Mouse (Mus musculus) liver, embryonic 13.5 days (tissue): Measurements from ENCODE around the gene Mfap1b. TPM values are rescaled to one million over a fixed set of nuclear protein-coding genes. Genes with fewer than 3 reads are reported as not detected.
A peak's percentile ranks its signal among the peaks of the same experiment; 100 is the strongest.

Experiments used
- ATAC-seq: fragments of 200-750 bp; cut with Nextera tagmentation; 2 replicates; pipeline ENCODE4 v1.8.0; 2017; ENCODE audit warnings: low read depth, mild to moderate bottlenecking, moderate number of reproducible peaks, moderate library complexity
- DNase-seq: peaks from one replicate; pipeline ENCODE4 v3.0.0; 2022
- H3K27ac ChIP-seq: fragments of 300-500 bp; sonication (generic); 2 replicates; pipeline ENCODE4 v1.5.1; 2015; ENCODE audit warnings: moderate library complexity, mild to moderate bottlenecking, inconsistent platforms
- H3K27me3 ChIP-seq: fragments of 300-500 bp; sonication (generic); 2 replicates; pipeline ENCODE4 v1.6.1; 2015; ENCODE audit warnings: mild to moderate bottlenecking, inconsistent platforms
- H3K36me3 ChIP-seq: fragments of 300-500 bp; sonication (generic); 2 replicates; pipeline ENCODE4 v1.6.1; 2015; ENCODE audit warnings: mild to moderate bottlenecking, inconsistent platforms
- H3K4me1 ChIP-seq: fragments of 300-500 bp; sonication (generic); replicated peaks from 2 replicates; pipeline ENCODE4 v1.6.1; 2015; ENCODE audit warnings: inconsistent platforms
- H3K4me2 ChIP-seq: fragments of 300-500 bp; sonication (generic); 2 replicates; pipeline ENCODE4 v1.6.1; 2015; ENCODE audit warnings: inconsistent platforms, mild to moderate bottlenecking, moderate library complexity
- H3K4me3 ChIP-seq: fragments of 300-500 bp; sonication (generic); replicated peaks from 2 replicates; pipeline ENCODE4 v1.5.1; 2015; ENCODE audit warnings: mild to moderate bottlenecking, inconsistent platforms
- H3K9ac ChIP-seq: fragments of 300-500 bp; sonication (generic); 2 replicates; pipeline ENCODE4 v1.6.1; 2015; ENCODE audit warnings: mild to moderate bottlenecking, inconsistent platforms
- H3K9me3 ChIP-seq: fragments of 300-500 bp; sonication (generic); replicated peaks from 2 replicates; pipeline ENCODE4 v1.6.1; 2016; ENCODE audit warnings: inconsistent platforms
- WGBS: fragments of 180-500 bp; shearing (Covaris S2); methylation state at CpG from one replicate; pipeline ENCODE4 v1.1.7; 2015; ENCODE audit not compliant: insufficient replicate concordance; 5-methylcytosine and 5-hydroxymethylcytosine counted together
- polyA plus RNA-seq: library from polyadenylated mRNA; unstranded; fragments of >200 nt; fragmentation: Nextera tagmentation; extraction: Ambion mirVana; gene quantifications from 2 replicates; pipeline ENCODE4 v1.2.1, GENCODE M21; 2015

Gene Mfap1b
- polyA plus RNA-seq, 1 experiment from 2014 or later: 22.7 TPM

DNA sequence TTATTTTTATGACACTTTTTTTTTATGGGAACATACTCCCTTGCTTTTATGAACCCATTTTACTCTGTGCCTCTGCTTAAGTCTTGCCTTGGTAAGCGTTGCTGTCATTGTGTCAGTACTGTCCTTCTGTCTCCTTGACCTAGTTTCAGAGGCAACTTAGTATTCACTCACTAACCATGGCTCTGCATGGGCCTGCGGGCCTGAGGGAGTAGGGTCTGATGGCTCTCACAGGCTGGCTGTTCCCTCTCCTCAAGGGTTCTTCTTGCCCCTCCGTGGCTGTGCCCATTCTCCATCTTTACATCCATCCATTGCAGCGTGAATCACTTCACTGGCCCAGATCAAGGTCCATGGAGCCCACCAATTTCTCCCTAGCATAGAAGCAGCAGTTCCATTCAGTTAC is 27.4 kb downstream of the Mfap1b start:
- Histone ChIP-seq H3K4me1 (peaks cover 51% of the 10 kb centered on the region), H3K36me3 (peaks cover 7% of the 10 kb centered on the region), H3K4me2 (no peak overlapping the region), H3K9ac (no peak overlapping the region), H3K9me3 (no peaks in the 10 kb centered on the region), H3K27ac (no peak overlapping the region), H3K27me3 (peaks cover 11% of the 10 kb centered on the region), H3K4me3 (no peak overlapping the region)
- 71% methylated on average over 4 of the region's 4 CpGs for WGBS
- ATAC-seq (no peak), DNase-seq (no peak)

DNA sequence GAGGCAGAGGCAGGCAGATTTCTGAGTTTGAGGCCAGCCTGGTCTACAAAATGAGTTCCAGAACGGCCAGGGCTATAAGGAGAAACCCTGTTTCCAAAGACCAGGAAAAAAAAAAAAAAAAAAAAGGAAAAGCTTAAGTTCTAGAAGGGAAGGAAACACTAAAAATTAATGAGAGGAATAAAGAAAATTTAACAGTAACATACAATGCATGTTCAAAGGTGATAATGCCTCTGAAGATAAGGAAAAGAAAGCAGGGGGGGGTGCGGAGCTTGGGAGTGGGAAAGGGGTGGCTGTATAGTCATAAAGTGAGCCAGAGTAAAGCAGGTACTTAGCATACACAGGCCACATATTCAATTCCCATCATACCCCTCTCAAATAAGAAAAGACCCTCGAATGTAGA is 28.8 kb downstream of the Mfap1b start:
- Histone ChIP-seq H3K27ac (no peak overlapping the region), H3K9me3 (no peaks in the 10 kb centered on the region), H3K4me3 (no peak overlapping the region), H3K36me3 (no peaks in the 10 kb centered on the region), H3K4me1 (peaks cover 39% of the 10 kb centered on the region), H3K27me3 (peaks cover 19% of the 10 kb centered on the region), H3K4me2 (no peak overlapping the region), H3K9ac (no peak overlapping the region)
- WGBS: 50% methylated on average over 3 of the region's 3 CpGs
- ATAC-seq (no peak), DNase-seq (no peak)

DNA sequence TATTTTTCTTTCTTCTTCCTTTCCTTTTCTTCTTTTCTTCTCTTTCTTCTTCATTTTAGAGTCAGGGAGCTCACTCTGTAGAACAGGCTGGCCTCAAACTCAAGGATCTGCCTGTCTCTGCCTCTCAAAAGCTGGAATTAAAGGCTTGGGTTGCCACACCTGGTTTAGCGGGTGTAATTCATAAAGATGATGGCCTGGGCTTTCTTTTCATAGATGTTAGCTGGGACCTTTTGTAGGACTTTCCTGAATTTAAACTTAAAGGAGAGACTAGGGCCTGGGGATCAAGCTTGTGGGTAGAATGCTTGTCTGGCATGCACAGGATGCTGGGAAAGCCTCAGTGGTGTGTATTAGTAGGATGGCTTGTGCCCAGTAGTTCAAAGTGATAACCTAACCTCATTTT is 29.7 kb downstream of the Mfap1b start, which contains the start of gene Ell3:
Gene Ell3, minus strand, starts transcription at position 101 of the 400 bp plus-strand sequence.
- DNase-seq: no peak
- peak within 1 kb of the TSS; percentile 68; the same call in 1 of the 2 replicates for H3K9ac ChIP-seq

GRCm38 (mm10) chr2:121443068-121443349 is 30.9 kb downstream of the Mfap1b start:
- Histone ChIP-seq H3K27me3 (peaks cover 19% of the 10 kb centered on the region), H3K4me2 (peak overlapping the region; percentile 86), H3K9ac (peak overlapping the region; percentile 68), H3K4me1 (peaks cover 30% of the 10 kb centered on the region), H3K36me3 (peaks cover 8% of the 10 kb centered on the region), H3K27ac (0 out of 2 replicates have a peak overlapping the region, but pooled peaks have one; percentile 11), H3K4me3 (peak overlapping the region; percentile 60), H3K9me3 (no peaks in the 10 kb centered on the region)
- ATAC-seq: peak; percentile 11
- WGBS: 26% methylated on average over 8 of the region's 8 CpGs
- DNase-seq: no peak

More for the DNA sequence above, 29.7 kb downstream of the Mfap1b start, which contains the start of gene Ell3:
- Histone ChIP-seq H3K4me1 (peaks cover 36% of the 10 kb centered on the region), H3K4me2 (peak within 1 kb of the TSS; percentile 86), H3K36me3 (no peaks in the 10 kb centered on the region), H3K27ac (no peak within 1 kb of the TSS), H3K27me3 (peaks cover 19% of the 10 kb centered on the region), H3K4me3 (peak within 1 kb of the TSS; percentile 60), H3K9me3 (no peaks in the 10 kb centered on the region)
- 66% methylated on average over 1 of the region's 1 CpGs for WGBS
- ATAC-seq: no peak

DNA sequence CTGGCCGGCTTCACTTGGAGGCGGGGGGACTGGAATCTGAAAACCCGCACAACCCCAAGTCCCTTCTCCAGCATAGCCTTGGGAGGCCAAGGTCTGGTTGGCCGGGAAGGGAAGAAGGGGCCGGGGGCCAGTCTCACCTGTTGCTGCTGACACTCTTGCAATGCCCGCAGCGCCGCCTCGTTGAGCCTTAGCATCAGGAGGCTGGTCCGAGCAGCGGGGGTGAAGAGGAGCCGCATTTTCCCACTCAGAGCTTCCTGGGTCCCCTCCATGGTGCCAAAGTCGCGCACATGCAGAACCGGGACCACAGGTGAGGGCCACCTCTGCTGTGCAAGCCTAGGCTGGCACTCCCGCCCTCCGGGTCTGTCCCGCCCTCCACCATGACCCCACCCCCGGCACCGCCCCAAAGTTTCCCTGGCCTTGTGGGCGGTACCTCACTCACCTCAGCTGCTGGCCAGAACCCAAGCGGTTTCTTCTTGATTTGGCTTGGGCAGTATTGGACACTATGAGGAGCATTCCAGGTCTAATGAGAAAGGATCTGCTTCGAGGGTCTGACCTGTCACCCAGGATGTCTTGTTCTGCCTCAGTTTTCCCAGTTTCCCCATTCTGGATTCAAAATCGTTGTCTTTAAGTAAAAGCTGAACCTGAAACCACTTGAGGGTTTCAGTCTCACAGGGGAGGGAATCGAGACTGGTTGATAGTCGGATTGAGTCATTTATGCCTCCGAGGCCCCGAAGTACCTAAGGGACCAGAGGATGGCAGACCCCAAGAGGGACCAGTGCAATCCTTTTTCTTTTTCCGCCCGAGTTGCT is 31.4 kb downstream of the Mfap1b start:
- H3K27me3 ChIP-seq: peaks cover 19% of the 10 kb centered on the region

GRCm38 (mm10) chr2:121441800-121442199 is 32.1 kb downstream of the Mfap1b start:
- no peak overlapping the region for H3K27ac ChIP-seq
- WGBS: 20% methylated on average over 11 of the region's 11 CpGs
- H3K27me3 ChIP-seq: peaks cover 19% of the 10 kb centered on the region
- DNase-seq: no peak
- no peaks in the 10 kb centered on the region for H3K9me3 ChIP-seq
- peak overlapping the region; percentile 86 for H3K4me2 ChIP-seq
- peaks cover 25% of the 10 kb centered on the region for H3K4me1 ChIP-seq
- peaks cover 20% of the 10 kb centered on the region for H3K36me3 ChIP-seq
- H3K9ac ChIP-seq: peak overlapping the region; percentile 68; the same call in 1 of the 2 replicates
- ATAC-seq: 0 out of 2 replicates have a peak, but pooled peaks have one; percentile 3
- H3K4me3 ChIP-seq: peak overlapping the region; percentile 60

More for the DNA sequence above, 31.4 kb downstream of the Mfap1b start:
- ATAC-seq (peak; percentile 96), DNase-seq (peak; percentile 72)
- H3K27ac ChIP-seq: 0 out of 2 replicates have a peak overlapping the region, but pooled peaks have one; percentile 11
- H3K4me3 ChIP-seq: peak overlapping the region; percentile 60
- no peaks in the 10 kb centered on the region for H3K9me3 ChIP-seq
- peak overlapping the region; percentile 86 for H3K4me2 ChIP-seq
- H3K4me1 ChIP-seq: peaks cover 25% of the 10 kb centered on the region
- WGBS: 3% methylated on average over 30 of the region's 30 CpGs
- peaks cover 13% of the 10 kb centered on the region for H3K36me3 ChIP-seq
- peak overlapping the region; percentile 68 for H3K9ac ChIP-seq

DNA sequence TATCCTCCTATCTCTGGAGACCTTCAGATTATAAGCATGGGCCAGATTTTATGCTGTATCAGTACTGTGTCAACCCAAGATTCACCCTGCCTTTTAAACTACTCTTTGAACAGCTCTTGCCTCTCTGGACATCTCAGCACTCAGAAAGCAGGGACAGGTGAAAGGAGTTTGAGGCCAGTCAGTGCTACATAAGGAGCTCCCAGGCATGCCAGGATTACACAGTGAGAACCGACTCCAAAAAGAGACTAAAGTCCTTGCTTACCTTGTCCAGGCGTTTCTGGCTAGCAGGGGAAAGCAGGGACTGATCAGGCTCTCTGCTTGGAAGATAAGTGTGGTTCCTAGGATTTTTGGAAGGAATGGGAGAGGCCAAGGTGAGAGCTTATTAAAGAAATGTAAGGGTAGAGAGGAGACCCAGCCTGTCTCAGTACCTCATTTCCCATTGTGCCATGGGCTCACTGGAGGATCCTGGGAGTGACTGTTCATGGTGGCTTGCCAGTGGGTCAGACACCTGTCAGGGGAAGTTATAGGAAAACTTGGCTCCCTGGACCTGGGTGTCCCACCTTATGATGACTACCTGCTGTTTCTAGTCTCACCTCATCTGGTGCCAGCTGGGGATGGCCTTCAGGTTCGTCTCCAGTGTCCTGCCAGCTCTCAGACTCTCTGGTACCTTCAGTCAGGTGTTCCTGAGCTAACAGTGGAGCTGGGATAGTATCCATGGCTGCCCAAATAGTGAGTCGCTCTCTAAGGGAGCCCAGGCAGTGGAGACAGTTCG is 32.8 kb downstream of the Mfap1b start:
- no peak overlapping the region for H3K9ac ChIP-seq
- no peak for ATAC-seq
- DNase-seq: no peak
- H3K4me3 ChIP-seq: no peak overlapping the region
- no peak overlapping the region for H3K27ac ChIP-seq
- no peaks in the 10 kb centered on the region for H3K9me3 ChIP-seq
- WGBS: 45% methylated on average over 5 of the region's 5 CpGs
- 0 out of 2 replicates have a peak overlapping the region, but pooled peaks have one; percentile 86 for H3K4me2 ChIP-seq
- peaks cover 25% of the 10 kb centered on the region for H3K36me3 ChIP-seq
- H3K27me3 ChIP-seq: peaks cover 19% of the 10 kb centered on the region
- H3K4me1 ChIP-seq: peaks cover 25% of the 10 kb centered on the region

DNA sequence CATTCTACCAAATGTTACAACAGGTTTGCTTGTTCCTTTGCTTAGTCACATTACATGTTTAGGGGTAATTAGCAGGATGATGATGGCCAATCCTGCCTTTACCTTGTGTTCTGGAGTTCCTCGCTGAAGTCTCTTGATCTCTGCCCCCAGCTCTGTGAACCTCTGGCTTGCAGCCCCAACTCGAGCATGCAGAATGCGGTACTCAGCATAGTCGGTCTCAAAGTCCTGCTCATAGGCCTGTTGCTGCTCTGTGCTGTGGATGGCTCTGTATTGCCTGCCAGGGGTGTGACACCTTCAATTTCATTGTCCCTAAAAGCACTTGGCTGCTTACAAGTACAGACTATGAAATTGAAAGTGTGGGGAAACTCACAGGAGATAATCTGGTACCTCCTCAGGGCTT is 34.1 kb downstream of the Mfap1b start:
- peaks cover 38% of the 10 kb centered on the region for H3K36me3 ChIP-seq
- no peak overlapping the region for H3K9ac ChIP-seq
- H3K9me3 ChIP-seq: no peaks in the 10 kb centered on the region
- peaks cover 19% of the 10 kb centered on the region for H3K27me3 ChIP-seq
- 59% methylated on average over 4 of the region's 4 CpGs for WGBS
- H3K4me1 ChIP-seq: peaks cover 19% of the 10 kb centered on the region
- DNase-seq (no peak), ATAC-seq (no peak)
- no peak overlapping the region for H3K27ac ChIP-seq
- no peak overlapping the region for H3K4me2 ChIP-seq
- no peak overlapping the region for H3K4me3 ChIP-seq

DNA sequence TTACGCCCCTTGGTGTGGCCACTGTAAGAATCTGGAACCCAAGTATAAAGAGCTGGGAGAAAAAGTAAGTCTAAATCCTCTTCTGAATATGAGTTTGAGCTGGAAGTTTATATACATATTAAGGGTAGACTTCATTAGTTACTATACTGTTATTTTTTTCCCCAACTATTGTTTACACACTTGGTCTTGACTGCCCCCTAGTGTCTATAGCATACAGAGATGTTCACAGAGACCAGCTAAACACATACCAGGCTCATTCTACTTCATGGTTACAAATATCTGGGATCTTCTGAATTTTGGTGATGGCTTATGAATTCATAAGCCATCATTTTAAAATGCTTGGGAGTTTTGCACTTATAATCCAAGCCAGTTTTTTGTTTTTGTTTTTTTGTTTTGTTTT is 39.0 kb downstream of the Mfap1b start:
- WGBS: 90% methylated on average over 1 of the region's 1 CpGs
- Histone ChIP-seq H3K27me3 (no peaks in the 10 kb centered on the region), H3K27ac (no peak overlapping the region), H3K4me3 (no peak overlapping the region), H3K9ac (no peak overlapping the region), H3K4me1 (no peaks in the 10 kb centered on the region), H3K4me2 (no peak overlapping the region), H3K36me3 (peaks cover 84% of the 10 kb centered on the region), H3K9me3 (no peaks in the 10 kb centered on the region)
- DNase-seq (no peak), ATAC-seq (no peak)

DNA sequence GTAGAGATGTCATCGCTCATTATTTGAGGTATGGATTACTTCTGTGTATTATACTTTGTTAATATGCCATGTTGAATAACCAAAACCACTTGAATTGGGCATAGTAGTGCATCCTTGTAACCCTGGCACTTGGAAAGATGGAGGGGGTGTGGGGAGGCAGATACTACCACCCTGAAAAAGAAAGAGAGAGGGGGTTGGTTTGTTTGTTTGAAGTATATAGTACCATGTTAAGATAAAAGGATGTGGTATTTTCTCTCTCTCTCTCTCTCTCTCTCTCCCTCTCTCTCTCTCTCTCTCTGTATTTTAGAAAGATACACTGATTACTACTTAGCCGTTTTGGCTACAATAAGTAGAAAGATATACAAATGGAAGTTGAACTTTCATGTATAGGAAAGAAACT is 48.0 kb downstream of the Mfap1b start:
- DNase-seq (no peak), ATAC-seq (no peak)
- H3K9ac ChIP-seq: no peak overlapping the region
- no peaks in the 10 kb centered on the region for H3K9me3 ChIP-seq
- H3K36me3 ChIP-seq: peaks cover 91% of the 10 kb centered on the region
- H3K4me2 ChIP-seq: no peak overlapping the region
- WGBS: 85% methylated on average over 2 of the region's 2 CpGs
- H3K4me1 ChIP-seq: no peaks in the 10 kb centered on the region
- no peak overlapping the region for H3K27ac ChIP-seq
- no peaks in the 10 kb centered on the region for H3K27me3 ChIP-seq
- H3K4me3 ChIP-seq: no peak overlapping the region

- H3K4me1 ChIP-seq: peaks cover 9% of the 10 kb centered on the region; the same call in 1 of the 2 replicates
- ATAC-seq (no peak), DNase-seq (no peak)
- no peak overlapping the region for H3K4me3 ChIP-seq
- peaks cover 83% of the 10 kb centered on the region for H3K36me3 ChIP-seq
- H3K9ac ChIP-seq: no peak overlapping the region
- H3K27me3 ChIP-seq: no peaks in the 10 kb centered on the region
- H3K4me2 ChIP-seq: no peak overlapping the region
- H3K27ac ChIP-seq: no peak overlapping the region
- no peaks in the 10 kb centered on the region for H3K9me3 ChIP-seq
- WGBS: 77% methylated on average over 2 of the region's 2 CpGs
Measured at GRCm38 (mm10) chr2:121423166-121423565, 50.7 kb downstream of the Mfap1b start.
